Mouse (Mus musculus) CH12.LX (cell line): Measurements from ENCODE around the gene Ap2a1.

Source experiments
- CTCF ChIP-seq, 2 experiments: IDR thresholded peaks in 1 of 2; conservative IDR thresholded peaks in 1 of 2; 2 replicates each; pipeline ENCODE4 v1.5.1; 2011 to 2012; ENCODE audit warnings: low read depth in 2 of 2, low read length in 2 of 2, improper control_type of control experiment in 1 of 2, inconsistent platforms in 1 of 2, mild to moderate bottlenecking in 1 of 2, moderate library complexity in 1 of 2
- GABPA ChIP-seq: IDR thresholded peaks from 2 replicates; pipeline ENCODE4 v1.6.1; 2012; ENCODE audit warnings: low read depth, low read length, improper control_type of control experiment, inconsistent platforms; ENCODE audit not compliant: insufficient replicate concordance
- KAT2A ChIP-seq: IDR thresholded peaks from 2 replicates; pipeline ENCODE4 v1.6.1; 2012; ENCODE audit warnings: low read length, improper control_type of control experiment, inconsistent platforms; ENCODE audit not compliant: insufficient replicate concordance
- MAFK ChIP-seq: IDR thresholded peaks from 2 replicates; pipeline ENCODE4 v1.6.1; 2011; ENCODE audit warnings: low read length, improper control_type of control experiment; ENCODE audit not compliant: insufficient replicate concordance
- MAZ ChIP-seq: IDR thresholded peaks from 2 replicates; pipeline ENCODE4 v1.6.1; 2012; ENCODE audit warnings: low read depth, mild to moderate bottlenecking, inconsistent platforms, low read length, improper control_type of control experiment, moderate library complexity
- MEF2A ChIP-seq: IDR thresholded peaks from 2 replicates; pipeline ENCODE4 v1.6.1; 2014; ENCODE audit warnings: low read depth, mild to moderate bottlenecking, inconsistent platforms, low read length, improper control_type of control experiment, borderline replicate concordance
- MXI1 ChIP-seq: IDR thresholded peaks from 2 replicates; pipeline ENCODE4 v1.6.1; 2011; ENCODE audit warnings: mild to moderate bottlenecking, low read depth, low read length, improper control_type of control experiment
- MYC ChIP-seq: IDR thresholded peaks from 2 replicates; pipeline ENCODE4 v1.6.1; 2011; ENCODE audit warnings: low read depth, mild to moderate bottlenecking, improper control_type of control experiment, low read length
- NELFE ChIP-seq: IDR thresholded peaks from 2 replicates; pipeline ENCODE4 v1.6.1; 2011; ENCODE audit warnings: low read depth, low read length, improper control_type of control experiment
- POLR2A ChIP-seq: IDR thresholded peaks from 2 replicates; pipeline ENCODE4 v1.6.1; 2011; ENCODE audit warnings: low read depth, mild to moderate bottlenecking, improper control_type of control experiment, low read length
- RAD21 ChIP-seq: IDR thresholded peaks from 2 replicates; pipeline ENCODE4 v1.6.1; 2011; ENCODE audit warnings: low read depth, mild to moderate bottlenecking, low read length, improper control_type of control experiment, moderate library complexity
- TBP ChIP-seq: conservative IDR thresholded peaks from 2 replicates; pipeline ENCODE4 v1.6.1; 2011; ENCODE audit warnings: low read depth, low read length, improper control_type of control experiment
- ZMIZ1 ChIP-seq: IDR thresholded peaks from 2 replicates; pipeline ENCODE4 v1.6.1; 2012; ENCODE audit warnings: low read depth, mild to moderate bottlenecking, inconsistent platforms, low read length, improper control_type of control experiment

- TF ChIP-seq MYC (no peak), ZMIZ1 (no peak), GABPA (no peak), CTCF (conservative IDR thresholded peaks at IDR 0.05 in 1 of 2, IDR thresholded peaks at IDR 0.05 in 1 of 2; ENCODE audit: low read depth in 2 of 2, low read length in 2 of 2) (no peak), MXI1 (no peak), POLR2A (no peak), TBP (no peak), RAD21 (no peak), NELFE (no peak), MEF2A (no peak), MAZ (no peak), MAFK (no peak), KAT2A (no peak)
These were observed 76.2 kb downstream of the Ap2a1 start for GRCm38 (mm10) chr7:44853065-44853464.
